Mouse (Mus musculus) C2C12 (cell line): ENCODE data around the gene Rtp4. TPM values are rescaled to one million over a fixed set of nuclear protein-coding genes. Genes with fewer than 3 reads are reported as not detected.

Experiments
- H3K27me3 ChIP-seq: one replicate; pipeline ENCODE4 v1.6.1; 2011; ENCODE audit not compliant: control insufficient read depth, insufficient read depth, insufficient read length
- H3K36me3 ChIP-seq: one replicate; pipeline ENCODE4 v1.6.1; 2011; ENCODE audit not compliant: control insufficient read depth, insufficient read depth
- H3K4me3 ChIP-seq: one replicate; pipeline ENCODE4 v1.5.1; 2011; ENCODE audit warnings: mild to moderate bottlenecking, control low read depth; ENCODE audit not compliant: poor library complexity, insufficient read depth, severe bottlenecking
- H3K79me2 ChIP-seq: one replicate; pipeline ENCODE4 v1.6.1; 2011; ENCODE audit not compliant: control insufficient read depth, insufficient read depth
- H3K79me3 ChIP-seq: one replicate; pipeline ENCODE4 v1.6.1; 2011; ENCODE audit warnings: low read depth, control low read depth
- H3ac ChIP-seq: one replicate; pipeline ENCODE3; 2011; ENCODE audit warnings: low read depth; ENCODE audit not compliant: control insufficient read depth, insufficient read length
- CEBPB ChIP-seq: IDR thresholded peaks from one replicate; pipeline ENCODE4 v1.6.1; 2011; ENCODE audit warnings: low read depth, mild to moderate bottlenecking, control low read depth, moderate library complexity
- CTCF ChIP-seq: IDR thresholded peaks from one replicate; pipeline ENCODE4 v1.5.1; 2011; ENCODE audit not compliant: control insufficient read depth, insufficient read depth, insufficient read length
- FOSL1 ChIP-seq: IDR thresholded peaks from one replicate; pipeline ENCODE4 v1.8.0; 2011; ENCODE audit warnings: mild to moderate bottlenecking, low read length; ENCODE audit not compliant: poor library complexity, insufficient read depth, severe bottlenecking
- MAX ChIP-seq: IDR thresholded peaks from one replicate; pipeline ENCODE4 v1.6.1; 2011; ENCODE audit warnings: mild to moderate bottlenecking, control low read depth
- MYOD1 ChIP-seq: IDR thresholded peaks from one replicate; pipeline ENCODE4 v1.6.1; 2011; ENCODE audit warnings: low read depth; ENCODE audit not compliant: control insufficient read depth, insufficient read length
- MYOG ChIP-seq: IDR thresholded peaks from one replicate; pipeline ENCODE4 v1.6.1; 2011; ENCODE audit not compliant: control insufficient read depth, insufficient read length; ENCODE audit errors: extremely low read depth
- USF1 ChIP-seq: IDR thresholded peaks from one replicate; pipeline ENCODE4 v1.6.1; 2011; ENCODE audit warnings: low read depth, mild to moderate bottlenecking, control low read depth, moderate library complexity
- polyA plus RNA-seq: library from polyadenylated mRNA; unstranded; fragments of >200 nt; fragmentation: generic; extraction: Trizol; gene quantifications from one replicate; pipeline ENCODE4 v1.2.1, GENCODE M21; 2012; ENCODE audit warnings: missing spikeins

Gene Rtp4
- polyA plus RNA-seq, 1 experiment: 0.69 TPM

GRCm38 (mm10) chr16:23597968-23598367 is 77.9 kb downstream of the Rtp4 start:
- H3K36me3 ChIP-seq: no peaks in the 10 kb centered on the region
- H3K27me3 ChIP-seq: no peaks in the 10 kb centered on the region

GRCm38 (mm10) chr16:23606220-23606619 is 86.1 kb downstream of the Rtp4 start:
- no peak overlapping the region for H3ac ChIP-seq
- H3K27me3 ChIP-seq: no peaks in the 10 kb centered on the region
- H3K4me3 ChIP-seq: no peak overlapping the region
- no peaks in the 10 kb centered on the region for H3K79me2 ChIP-seq
- H3K36me3 ChIP-seq: no peaks in the 10 kb centered on the region
- no peaks in the 10 kb centered on the region for H3K79me3 ChIP-seq
- no peak for TF ChIP-seq FOSL1
- TF ChIP-seq CTCF: no peak
- no peak for TF ChIP-seq MYOG
- no peak for TF ChIP-seq USF1
- TF ChIP-seq CEBPB: no peak
- no peak for TF ChIP-seq MAX
- no peak for TF ChIP-seq MYOD1

More at GRCm38 (mm10) chr16:23597968-23598367, 77.9 kb downstream of the Rtp4 start:
- no peaks in the 10 kb centered on the region for H3K79me3 ChIP-seq
- H3ac ChIP-seq: no peak overlapping the region
- H3K4me3 ChIP-seq: no peak overlapping the region
- TF ChIP-seq MYOD1: no peak
- TF ChIP-seq CTCF: no peak
- TF ChIP-seq USF1: no peak
- no peak for TF ChIP-seq MYOG
- no peak for TF ChIP-seq FOSL1
- TF ChIP-seq MAX: no peak
- no peak for TF ChIP-seq CEBPB
- no peaks in the 10 kb centered on the region for H3K79me2 ChIP-seq

GRCm38 (mm10) chr16:23606651-23607050 is 86.6 kb downstream of the Rtp4 start:
- H3ac ChIP-seq: no peak overlapping the region
- H3K79me3 ChIP-seq: no peaks in the 10 kb centered on the region
- TF ChIP-seq FOSL1 (no peak), MYOG (no peak), CTCF (no peak), MAX (no peak)

GRCm38 (mm10) chr16:23607911-23608410 is 87.9 kb downstream of the Rtp4 start:
- no peak overlapping the region for H3K4me3 ChIP-seq
- H3ac ChIP-seq: no peak overlapping the region
- H3K79me3 ChIP-seq: no peaks in the 10 kb centered on the region
- H3K36me3 ChIP-seq: no peaks in the 10 kb centered on the region
- TF ChIP-seq FOSL1: no peak
- TF ChIP-seq MYOD1: no peak
- no peak for TF ChIP-seq CTCF
- no peak for TF ChIP-seq MAX
- TF ChIP-seq CEBPB: no peak
- no peaks in the 10 kb centered on the region for H3K79me2 ChIP-seq
- H3K27me3 ChIP-seq: no peaks in the 10 kb centered on the region

More at GRCm38 (mm10) chr16:23606651-23607050, 86.6 kb downstream of the Rtp4 start:
- Histone ChIP-seq H3K36me3 (no peaks in the 10 kb centered on the region), H3K4me3 (no peak overlapping the region), H3K27me3 (no peaks in the 10 kb centered on the region), H3K79me2 (no peaks in the 10 kb centered on the region)

GRCm38 (mm10) chr16:23609748-23610185 is 89.7 kb downstream of the Rtp4 start:
- Histone ChIP-seq H3K79me2 (no peaks in the 10 kb centered on the region), H3K4me3 (no peak overlapping the region), H3K36me3 (no peaks in the 10 kb centered on the region), H3ac (peak overlapping the region; percentile 23), H3K27me3 (no peaks in the 10 kb centered on the region), H3K79me3 (no peaks in the 10 kb centered on the region)
- TF ChIP-seq MYOD1: no peak
- no peak for TF ChIP-seq FOSL1
- TF ChIP-seq MAX: no peak

GRCm38 (mm10) chr16:23624205-23624604 is 104.1 kb downstream of the Rtp4 start:
- no peaks in the 10 kb centered on the region for H3K36me3 ChIP-seq
- no peak overlapping the region for H3ac ChIP-seq
- H3K79me2 ChIP-seq: no peaks in the 10 kb centered on the region
- H3K79me3 ChIP-seq: no peaks in the 10 kb centered on the region
- H3K4me3 ChIP-seq: no peak overlapping the region
- no peaks in the 10 kb centered on the region for H3K27me3 ChIP-seq
- TF ChIP-seq CEBPB (no peak), FOSL1 (no peak), USF1 (no peak), CTCF (no peak), MYOG (no peak), MYOD1 (no peak), MAX (no peak)
